Mouse (Mus musculus): ENCODE measurements at regions not wholly inside any gene's neighbourhood (a gene's known extent, or its start where the extent isn't known, plus 50 kb on each side); places are given as distances from the start of the nearest gene placed in this dataset.

GRCm38 (mm10) chr15:49230846-49231245 is 4653.9 kb upstream of the Gm7489 start:
- Histone ChIP-seq H3K27ac (ENCODE audit: low read depth, low read length) (no peak overlapping the region), H3K9me3 (ENCODE audit: low read length) (no peaks in the 10 kb centered on the region), H3K4me2 (ENCODE audit: low read depth, low read length, poor library complexity, severe bottlenecking) (no peak overlapping the region), H3K9ac (replicated peaks; ENCODE audit: low read length, poor library complexity, severe bottlenecking) (no peak overlapping the region), H3K27me3 (ENCODE audit: insufficient read depth, low read length) (no peaks in the 10 kb centered on the region), H3K36me3 (ENCODE audit: insufficient read depth, low read length) (no peaks in the 10 kb centered on the region), H3K4me3 (ENCODE audit: low read depth, low read length) (no peak overlapping the region), H3K4me1 (ENCODE audit: insufficient read depth, low read length) (no peaks in the 10 kb centered on the region)
- DNase-seq (ENCODE audit: low spot score) (peak; percentile 4), ATAC-seq (ENCODE audit: low FRiP score) (no peak)
- TF ChIP-seq CTCF (IDR thresholded peaks at IDR 0.05), result no peak

- no peaks in the 10 kb centered on the region for H3K4me1 ChIP-seq (ENCODE audit: insufficient read depth, low read length)
- no peak for DNase-seq (ENCODE audit: low spot score)
Measured at GRCm38 (mm10) chr15:49270198-49270597, 4614.5 kb upstream of the Gm7489 start.

More at GRCm38 (mm10) chr15:49270198-49270597, 4614.5 kb upstream of the Gm7489 start:
- no peak overlapping the region for H3K4me3 ChIP-seq (ENCODE audit: low read depth, low read length)
- WGBS, result 33% methylated on average over 1 of the region's 1 CpGs
- no peak overlapping the region for H3K9ac ChIP-seq (replicated peaks; ENCODE audit: low read length, poor library complexity, severe bottlenecking)
- H3K27ac ChIP-seq (ENCODE audit: low read depth, low read length), result no peak overlapping the region
- H3K27me3 ChIP-seq (ENCODE audit: insufficient read depth, low read length), result no peaks in the 10 kb centered on the region
- no peak overlapping the region for H3K4me2 ChIP-seq (ENCODE audit: low read depth, low read length, poor library complexity, severe bottlenecking)
- H3K36me3 ChIP-seq (ENCODE audit: insufficient read depth, low read length), result no peaks in the 10 kb centered on the region
- no peak; the same call in 1 of the 2 replicates for TF ChIP-seq CTCF (IDR thresholded peaks at IDR 0.05)
- ATAC-seq (ENCODE audit: low FRiP score), result no peak
- H3K9me3 ChIP-seq (ENCODE audit: low read length), result no peaks in the 10 kb centered on the region
